15 mouse cellular contexts compared by ENCODE assay signal in genomic region chr15:100587166-100587565, GRCm38 (mm10).
"Had no signal": no experiment of that assay in that cellular context is flagged by ENCODE, and none has a peak within 500 bp of the region (broad histone marks: within the 10 kb centered on the region; RNA-seq: fewer than 3 reads in every experiment).

No protein-coding gene starts in this region.

- H3K27me3 ChIP-seq: limb, embryonic 12.5 days; lung, embryonic 15.5 days; midbrain, embryonic 13.5 days; neural tube, embryonic 15.5 days had no signal

- H3K4me1 ChIP-seq: limb, embryonic 12.5 days; liver, embryonic 13.5 days; lung, embryonic 15.5 days; midbrain, embryonic 13.5 days; neural tube, embryonic 15.5 days had no signal

- H3K4me2 ChIP-seq: limb, embryonic 12.5 days; liver, embryonic 13.5 days; lung, embryonic 15.5 days; midbrain, embryonic 13.5 days; neural tube, embryonic 15.5 days had no signal

- DNase-seq: liver; liver, embryonic 13.5 days; liver, postnatal 0 days; right cerebral cortex, adult 18-20 months; right cerebral cortex, postnatal 25 days; thymus, adult 18-20 months; thymus, postnatal 14 days had no signal

- H3K9me3 ChIP-seq: limb, embryonic 12.5 days; liver, embryonic 13.5 days; lung, embryonic 15.5 days; midbrain, embryonic 13.5 days; neural tube, embryonic 15.5 days had no signal

- H3K36me3 ChIP-seq: liver, embryonic 13.5 days; lung, embryonic 15.5 days had no signal

- H3K4me3 ChIP-seq: layer of hippocampus, adult 2 months; limb, embryonic 12.5 days; liver, embryonic 13.5 days; lung, embryonic 15.5 days; midbrain, embryonic 13.5 days; myocyte; neural tube, embryonic 15.5 days had no signal

- ATAC-seq: hindbrain, postnatal 0 days; liver, postnatal 0 days; midbrain, embryonic 13.5 days had no signal

- H3K9ac ChIP-seq: limb, embryonic 12.5 days; liver, embryonic 13.5 days; liver, postnatal 0 days; lung, embryonic 15.5 days; midbrain, embryonic 13.5 days; neural tube, embryonic 15.5 days had no signal

- H3K27ac ChIP-seq: hindbrain, postnatal 0 days; layer of hippocampus, adult 2 months; limb, embryonic 12.5 days; liver, embryonic 13.5 days; lung, embryonic 15.5 days; midbrain, embryonic 13.5 days; neural tube, embryonic 15.5 days; stomach, postnatal 0 days had no signal
